Mouse (Mus musculus): ENCODE results near the gene Hvcn1. TPM values are rescaled to one million over a fixed set of nuclear protein-coding genes. Genes with fewer than 3 reads are reported as not detected.
A peak's percentile ranks its signal among the peaks of the same experiment; 100 is the strongest.

Gene Hvcn1
- polyA plus RNA-seq, 2 experiments, result 1.3 to 1.6 TPM

DNA sequence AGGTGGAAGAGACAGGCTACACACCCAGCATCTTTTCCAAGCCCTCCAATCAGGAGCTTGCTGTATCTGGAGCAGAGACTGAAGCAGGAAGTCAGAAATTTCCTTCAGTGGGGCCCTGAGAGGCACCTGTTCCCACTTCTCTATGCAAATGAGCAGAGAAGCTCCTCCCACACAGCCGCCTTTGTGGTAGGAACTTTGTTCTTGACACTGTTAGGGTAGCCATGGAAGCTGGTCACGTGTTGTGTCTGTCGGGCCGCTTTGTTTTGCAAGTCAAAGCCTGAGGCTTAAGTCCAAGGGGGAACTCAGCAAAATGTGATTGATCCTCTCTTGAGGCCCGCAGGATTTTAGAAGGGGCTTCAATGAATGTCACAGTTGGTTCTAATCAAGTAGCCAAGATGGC, 68.2 kb downstream of the Hvcn1 start:
- H3K9ac ChIP-seq (replicated peaks), result no peak overlapping the region
- DNase-seq (ENCODE audit: low read depth in 3 of 3, low spot score in 3 of 3) (peak in 2 of 3 experiments; percentile 38 to 49), ATAC-seq (ENCODE audit: insufficient read depth) (peak; percentile 50)
- H3K4me3 ChIP-seq (ENCODE audit: insufficient read depth in 1 of 2, low read depth in 2 of 2, low read length in 2 of 2), result no peak overlapping the region
- H3K9me3 ChIP-seq (ENCODE audit: control insufficient read depth, low read length), result no peaks in the 10 kb centered on the region
- H3K4me1 ChIP-seq (replicated peaks; ENCODE audit: control insufficient read depth in 2 of 2, insufficient read depth in 2 of 2, low read length in 1 of 2), result peaks cover 0 to 9% of the 10 kb centered on the region in 2 experiments; a peak in 2 of 4 replicates
- no peaks in the 10 kb centered on the region for H3K36me3 ChIP-seq (replicated peaks; ENCODE audit: control insufficient read depth, insufficient read depth, low read depth)
- 14% methylated on average over 5 of the region's 5 CpGs for WGBS (ENCODE audit: insufficient replicate concordance)
- no peak for TF ChIP-seq CTCF (IDR thresholded peaks at IDR 0.05; ENCODE audit: low read depth)
- TF ChIP-seq EP300 (IDR thresholded peaks at IDR 0.05; ENCODE audit: low read depth), result no peak
- H3K27ac ChIP-seq, result no peak overlapping the region
- no peaks in the 10 kb centered on the region for H3K27me3 ChIP-seq (ENCODE audit: control insufficient read depth, insufficient read depth, low read length)
- H3K4me2 ChIP-seq (ENCODE audit: low read depth), result no peak overlapping the region; the same call in 1 of the 2 replicates

DNA sequence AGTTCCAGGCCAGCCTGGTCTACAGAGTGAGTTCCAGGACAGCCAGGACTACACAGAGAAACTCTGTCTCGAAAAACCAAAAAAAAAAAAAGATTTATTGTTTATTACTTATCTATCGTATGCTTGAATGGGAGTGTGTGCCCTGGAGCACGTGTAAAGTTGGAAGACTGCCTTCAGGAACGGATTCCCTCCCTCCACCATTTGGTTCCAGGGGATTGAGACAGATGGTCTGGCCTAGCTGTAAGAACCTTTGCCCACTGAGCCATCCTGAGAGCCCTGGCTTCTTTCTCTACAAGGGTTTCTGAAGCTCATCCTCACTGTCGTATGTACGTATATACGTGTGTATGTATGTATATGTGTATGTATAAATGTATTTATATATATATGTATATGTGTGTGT, 72.3 kb downstream of the Hvcn1 start:
- WGBS (ENCODE audit: insufficient replicate concordance), result 80% methylated on average over 7 of the region's 7 CpGs
- H3K4me3 ChIP-seq (ENCODE audit: insufficient read depth in 1 of 2, low read depth in 2 of 2, low read length in 2 of 2), result no peak overlapping the region
- H3K27ac ChIP-seq, result no peak overlapping the region
- DNase-seq (ENCODE audit: low read depth in 3 of 3, low spot score in 3 of 3) (no peak), ATAC-seq (ENCODE audit: insufficient read depth) (no peak)
- no peaks in the 10 kb centered on the region for H3K9me3 ChIP-seq (ENCODE audit: control insufficient read depth, low read length)
- H3K4me2 ChIP-seq (ENCODE audit: low read depth), result no peak overlapping the region
- H3K4me1 ChIP-seq (replicated peaks; ENCODE audit: control insufficient read depth in 2 of 2, insufficient read depth in 2 of 2, low read length in 1 of 2), result peaks cover 7 to 25% of the 10 kb centered on the region in 2 experiments
- no peaks in the 10 kb centered on the region; the same call in 1 of the 2 replicates for H3K27me3 ChIP-seq (ENCODE audit: control insufficient read depth, insufficient read depth, low read length)
- TF ChIP-seq CTCF (IDR thresholded peaks at IDR 0.05; ENCODE audit: low read depth) (no peak), EP300 (IDR thresholded peaks at IDR 0.05; ENCODE audit: low read depth) (no peak)
- H3K9ac ChIP-seq (replicated peaks), result no peak overlapping the region
- H3K36me3 ChIP-seq (replicated peaks; ENCODE audit: control insufficient read depth, insufficient read depth, low read depth), result no peaks in the 10 kb centered on the region

DNA sequence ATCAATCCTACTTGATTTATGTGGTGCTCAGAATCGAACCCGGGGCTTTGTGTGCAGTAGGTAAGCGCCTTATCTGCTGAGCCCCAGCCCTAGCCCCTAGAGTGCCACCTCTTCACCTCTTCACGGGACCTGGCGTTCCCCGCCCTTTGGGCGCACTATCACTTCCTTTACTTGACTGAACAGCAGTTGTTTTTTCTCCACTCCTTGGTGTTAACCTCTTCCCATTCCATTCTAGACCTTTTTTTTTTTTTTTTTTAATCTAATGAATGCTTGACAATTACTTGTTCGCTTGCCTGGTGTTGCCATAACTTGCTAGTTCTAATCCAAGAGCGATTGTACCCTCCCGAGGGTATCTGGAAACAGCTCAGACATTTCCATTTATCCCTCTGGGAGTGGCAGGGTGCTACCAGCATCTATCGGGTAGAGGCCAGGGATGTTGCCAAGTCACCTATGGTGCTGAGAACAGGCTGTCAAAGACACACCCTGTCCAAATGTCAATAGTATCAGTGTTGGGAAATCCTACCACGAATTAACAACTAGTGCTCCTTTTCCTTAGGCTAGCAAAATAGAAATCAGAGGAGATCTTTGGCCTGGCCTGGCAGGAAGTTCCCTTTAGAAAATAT, 73.3 kb downstream of the Hvcn1 start:
- 50% methylated on average over 12 of the region's 12 CpGs for WGBS (ENCODE audit: insufficient replicate concordance)
- H3K9me3 ChIP-seq (ENCODE audit: control insufficient read depth, low read length), result no peaks in the 10 kb centered on the region
- H3K27me3 ChIP-seq (ENCODE audit: control insufficient read depth, insufficient read depth, low read length), result no peaks in the 10 kb centered on the region; the same call in 1 of the 2 replicates
- TF ChIP-seq CTCF (IDR thresholded peaks at IDR 0.05; ENCODE audit: low read depth) (no peak), EP300 (IDR thresholded peaks at IDR 0.05; ENCODE audit: low read depth) (no peak)
- no peaks in the 10 kb centered on the region for H3K36me3 ChIP-seq (replicated peaks; ENCODE audit: control insufficient read depth, insufficient read depth, low read depth)
- no peak overlapping the region for H3K4me2 ChIP-seq (ENCODE audit: low read depth)
- H3K4me1 ChIP-seq (replicated peaks; ENCODE audit: control insufficient read depth in 2 of 2, insufficient read depth in 2 of 2, low read length in 1 of 2), result peaks cover 7 to 22% of the 10 kb centered on the region in 2 experiments
- no peak overlapping the region for H3K4me3 ChIP-seq (ENCODE audit: insufficient read depth in 1 of 2, low read depth in 2 of 2, low read length in 2 of 2)
- no peak overlapping the region for H3K9ac ChIP-seq (replicated peaks)
- ATAC-seq (ENCODE audit: insufficient read depth) (no peak), DNase-seq (ENCODE audit: low read depth in 3 of 3, low spot score in 3 of 3) (no peak)
- no peak overlapping the region for H3K27ac ChIP-seq

DNA sequence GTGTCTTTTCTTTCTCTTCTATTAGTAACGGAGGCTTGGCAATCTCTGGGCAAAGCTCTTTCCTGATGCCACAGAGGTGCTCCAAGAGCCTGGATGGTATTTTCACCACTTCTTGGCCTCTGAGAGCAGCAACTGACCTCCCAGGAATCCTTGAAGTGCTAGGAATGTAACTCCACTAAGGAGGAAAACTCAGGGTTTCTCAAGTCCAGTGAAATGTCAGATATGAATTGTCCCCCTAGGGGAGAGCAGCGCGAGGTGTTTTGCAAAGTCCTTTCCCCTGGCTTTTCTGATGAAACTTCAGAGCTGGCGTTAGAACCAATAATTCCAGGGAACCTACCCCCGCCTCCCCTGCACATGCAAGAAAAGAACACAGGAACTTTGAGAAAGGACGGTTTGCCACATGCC, 73.8 kb downstream of the Hvcn1 start:
- Histone ChIP-seq H3K4me1 (replicated peaks; ENCODE audit: control insufficient read depth in 2 of 2, insufficient read depth in 2 of 2, low read length in 1 of 2) (peaks cover 10 to 19% of the 10 kb centered on the region in 2 experiments), H3K27me3 (ENCODE audit: control insufficient read depth, insufficient read depth, low read length) (no peaks in the 10 kb centered on the region; the same call in 1 of the 2 replicates), H3K36me3 (replicated peaks; ENCODE audit: control insufficient read depth, insufficient read depth, low read depth) (no peaks in the 10 kb centered on the region), H3K4me2 (ENCODE audit: low read depth) (peak overlapping the region; percentile 5; the same call in 1 of the 2 replicates), H3K4me3 (ENCODE audit: insufficient read depth in 1 of 2, low read depth in 2 of 2, low read length in 2 of 2) (no peak overlapping the region), H3K9ac (replicated peaks) (no peak overlapping the region), H3K27ac (no peak overlapping the region), H3K9me3 (ENCODE audit: control insufficient read depth, low read length) (no peaks in the 10 kb centered on the region)
- TF ChIP-seq CTCF (IDR thresholded peaks at IDR 0.05; ENCODE audit: low read depth) (no peak), EP300 (IDR thresholded peaks at IDR 0.05; ENCODE audit: low read depth) (no peak)
- DNase-seq (ENCODE audit: low read depth in 3 of 3, low spot score in 3 of 3), result no peak
- no peak for ATAC-seq (ENCODE audit: insufficient read depth)
- 46% methylated on average over 6 of the region's 6 CpGs for WGBS (ENCODE audit: insufficient replicate concordance)

DNA sequence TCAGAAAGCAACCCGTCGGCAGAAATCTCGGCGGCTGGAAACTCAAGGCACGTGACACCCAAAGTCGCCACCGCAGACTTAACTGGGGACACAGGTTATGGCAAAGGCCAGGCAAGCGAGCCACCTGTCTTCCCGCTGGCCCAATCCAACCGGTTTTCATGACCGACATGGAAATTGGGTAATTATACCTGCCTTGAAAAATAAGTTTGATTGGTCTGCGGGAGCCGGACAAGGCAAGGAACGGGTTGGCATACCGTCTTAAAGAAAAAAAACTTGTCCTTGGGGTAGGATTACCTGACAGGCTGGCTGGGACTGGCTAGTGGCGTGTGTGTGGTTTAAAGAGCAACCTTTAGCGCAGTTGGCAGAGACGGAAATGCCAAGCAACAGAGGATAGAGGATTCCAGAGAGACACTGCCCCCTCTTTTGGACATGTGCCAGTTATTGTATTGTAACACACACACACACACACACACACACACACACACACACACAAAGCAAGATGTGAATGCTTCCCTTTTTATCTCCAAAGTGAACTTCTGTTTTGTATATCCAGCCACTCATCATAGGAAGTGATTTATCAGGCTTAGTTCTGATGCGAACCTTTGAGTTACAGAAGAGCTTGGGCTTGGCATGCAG, 74.3 kb downstream of the Hvcn1 start:
- no peak overlapping the region for H3K9ac ChIP-seq (replicated peaks)
- H3K4me2 ChIP-seq (ENCODE audit: low read depth), result peak overlapping the region; percentile 5; the same call in 1 of the 2 replicates
- DNase-seq (ENCODE audit: low read depth in 3 of 3, low spot score in 3 of 3), result no peak

More for the DNA sequence above, 74.3 kb downstream of the Hvcn1 start:
- H3K4me3 ChIP-seq (ENCODE audit: insufficient read depth in 1 of 2, low read depth in 2 of 2, low read length in 2 of 2), result no peak overlapping the region
- H3K9me3 ChIP-seq (ENCODE audit: control insufficient read depth, low read length), result no peaks in the 10 kb centered on the region
- TF ChIP-seq CTCF (IDR thresholded peaks at IDR 0.05; ENCODE audit: low read depth) (no peak), EP300 (IDR thresholded peaks at IDR 0.05; ENCODE audit: low read depth) (no peak)
- H3K27ac ChIP-seq, result no peak overlapping the region
- 38% methylated on average over 19 of the region's 19 CpGs for WGBS (ENCODE audit: insufficient replicate concordance)
- no peaks in the 10 kb centered on the region; the same call in 1 of the 2 replicates for H3K27me3 ChIP-seq (ENCODE audit: control insufficient read depth, insufficient read depth, low read length)
- H3K36me3 ChIP-seq (replicated peaks; ENCODE audit: control insufficient read depth, insufficient read depth, low read depth), result no peaks in the 10 kb centered on the region
- ATAC-seq (ENCODE audit: insufficient read depth), result no peak
- H3K4me1 ChIP-seq (replicated peaks; ENCODE audit: control insufficient read depth in 2 of 2, insufficient read depth in 2 of 2, low read length in 1 of 2), result peaks cover 15 to 23% of the 10 kb centered on the region in 2 experiments
